Mouse (Mus musculus) lung, embryonic 16.5 days (tissue): ENCODE measurements at regions not wholly inside any gene's neighbourhood (a gene's known extent, or its start where the extent isn't known, plus 50 kb on each side); places are given as distances from the start of the nearest gene placed in this dataset.
"Not testable (repeated sequence)": the region's sequence is repeated elsewhere in the genome, so short reads cannot be mapped to it uniquely, and the experiment has no call there.

ENCODE experiments used
- ATAC-seq: fragments of 200-750 bp; cut with Nextera tagmentation; 2 replicates; pipeline ENCODE4 v1.8.0; 2017; ENCODE audit warnings: low read depth, mild to moderate bottlenecking, moderate library complexity
- H3K27ac ChIP-seq: fragments of 300-500 bp; sonication (generic); 2 replicates; pipeline ENCODE4 v1.5.1; 2014; ENCODE audit warnings: mild to moderate bottlenecking, control low read depth, low read length
- H3K27me3 ChIP-seq: fragments of 300-500 bp; sonication (generic); 2 replicates; pipeline ENCODE4 v1.6.1; 2014; ENCODE audit warnings: low read depth, low read length, mixed read lengths; ENCODE audit not compliant: control insufficient read depth, insufficient read depth
- H3K36me3 ChIP-seq: fragments of 300-500 bp; sonication (generic); 2 replicates; pipeline ENCODE4 v1.6.1; 2014; ENCODE audit warnings: low read length; ENCODE audit not compliant: control insufficient read depth, insufficient read depth
- H3K4me1 ChIP-seq: fragments of 300-500 bp; sonication (generic); replicated peaks from 2 replicates; pipeline ENCODE4 v1.6.1; 2014; ENCODE audit warnings: low read length, mixed read lengths; ENCODE audit not compliant: control insufficient read depth, insufficient read depth
- H3K4me2 ChIP-seq: fragments of 300-500 bp; sonication (generic); 2 replicates; pipeline ENCODE4 v1.6.1; 2014; ENCODE audit warnings: low read depth, low read length, control low read depth
- H3K4me3 ChIP-seq: fragments of 300-500 bp; sonication (generic); 2 replicates; pipeline ENCODE4 v1.5.1; 2014; ENCODE audit warnings: mild to moderate bottlenecking, low read length, control low read depth
- H3K9ac ChIP-seq: fragments of 300-500 bp; sonication (generic); 2 replicates; pipeline ENCODE4 v1.6.1; 2014; ENCODE audit warnings: low read length, control low read depth
- H3K9me3 ChIP-seq: fragments of 300-500 bp; sonication (generic); 2 replicates; pipeline ENCODE4 v1.6.1; 2016; ENCODE audit warnings: low read length; ENCODE audit not compliant: control insufficient read depth
- whole genome bisulfite sequencing: fragments of 180-500 bp; shearing (Covaris S2); extraction: QIAGEN DNeasy Blood & Tissue Kit; methylation state at CpG from one replicate; pipeline ENCODE4 v1.1.7; 2014; 5-methylcytosine and 5-hydroxymethylcytosine counted together

DNA sequence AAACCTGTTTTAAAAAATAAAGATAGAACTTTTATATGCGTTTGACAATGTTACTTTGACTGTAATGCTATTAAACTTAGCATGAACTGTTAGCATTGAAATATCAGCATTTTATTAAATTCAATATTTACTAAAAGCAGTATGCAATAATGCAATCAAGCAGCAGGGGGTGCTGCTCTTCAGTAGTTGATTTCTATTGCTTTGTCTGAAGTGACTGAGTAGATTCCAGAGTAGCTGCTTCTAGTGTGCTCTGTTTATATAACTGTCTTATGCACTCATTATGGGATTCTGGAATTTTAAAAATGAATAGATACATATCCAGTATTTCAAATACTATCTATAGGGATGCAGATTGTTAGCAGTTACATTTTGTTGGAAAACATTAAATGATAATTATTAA lies 146.2 kb downstream of the Gm28710 start:
- H3K4me3 ChIP-seq, result no peak overlapping the region
- no peaks in the 10 kb centered on the region for H3K9me3 ChIP-seq
- H3K27ac ChIP-seq, result no peak overlapping the region
- WGBS, result 37% methylated on average over 1 of the region's 1 CpGs
- H3K4me1 ChIP-seq, result no peaks in the 10 kb centered on the region
- no peaks in the 10 kb centered on the region for H3K27me3 ChIP-seq
- no peak overlapping the region for H3K9ac ChIP-seq
- H3K4me2 ChIP-seq, result no peak overlapping the region
- no peaks in the 10 kb centered on the region for H3K36me3 ChIP-seq
- no peak for ATAC-seq

GRCm38 (mm10) chr5:16947430-16947829 lies 155.8 kb downstream of the Gm28710 start:
- H3K4me1 ChIP-seq, result no peaks in the 10 kb centered on the region
- ATAC-seq, result peak; percentile 52; the same call in 1 of the 2 replicates
- no peaks in the 10 kb centered on the region for H3K36me3 ChIP-seq
- no peak overlapping the region for H3K27ac ChIP-seq
- H3K9ac ChIP-seq, result no peak overlapping the region
- H3K4me3 ChIP-seq, result no peak overlapping the region
- WGBS, result 11% methylated on average over 1 of the region's 1 CpGs
- no peaks in the 10 kb centered on the region for H3K27me3 ChIP-seq
- H3K4me2 ChIP-seq, result no peak overlapping the region
- H3K9me3 ChIP-seq, result no peaks in the 10 kb centered on the region

GRCm38 (mm10) chr5:16967735-16968134 lies 176.1 kb downstream of the Gm28710 start:
- no peak overlapping the region for H3K9ac ChIP-seq
- no peak overlapping the region for H3K4me3 ChIP-seq
- H3K27me3 ChIP-seq, result no peaks in the 10 kb centered on the region
- H3K4me1 ChIP-seq, result no peaks in the 10 kb centered on the region
- WGBS, result 73% methylated on average over 4 of the region's 4 CpGs
- no peaks in the 10 kb centered on the region for H3K9me3 ChIP-seq
- no peak overlapping the region for H3K4me2 ChIP-seq
- ATAC-seq, result no peak
- H3K36me3 ChIP-seq, result no peaks in the 10 kb centered on the region
- H3K27ac ChIP-seq, result no peak overlapping the region

- 59% methylated on average over 1 of the region's 1 CpGs for WGBS
- H3K4me1 ChIP-seq, H3K4me3 ChIP-seq, H3K9me3 ChIP-seq, H3K4me2 ChIP-seq, H3K36me3 ChIP-seq, H3K9ac ChIP-seq, H3K27me3 ChIP-seq, H3K27ac ChIP-seq, ATAC-seq: not testable (repeated sequence)
These were observed 177.2 kb downstream of the Gm28710 start for GRCm38 (mm10) chr5:16968817-16969216.

- no peak overlapping the region for H3K4me2 ChIP-seq
- no peak overlapping the region for H3K27ac ChIP-seq
- no peaks in the 10 kb centered on the region for H3K9me3 ChIP-seq
- no peaks in the 10 kb centered on the region for H3K27me3 ChIP-seq
- no peak overlapping the region for H3K9ac ChIP-seq
- ATAC-seq, result no peak
- WGBS, result 21% methylated on average over 1 of the region's 1 CpGs
- no peak overlapping the region for H3K4me3 ChIP-seq
- no peaks in the 10 kb centered on the region for H3K4me1 ChIP-seq
- H3K36me3 ChIP-seq, result no peaks in the 10 kb centered on the region
These were observed 181.7 kb downstream of the Gm28710 start for GRCm38 (mm10) chr5:16973206-16973896.

GRCm38 (mm10) chr5:16976006-16976405 lies 184.4 kb downstream of the Gm28710 start:
- Histone ChIP-seq H3K9me3 (no peaks in the 10 kb centered on the region), H3K27ac (no peak overlapping the region), H3K36me3 (no peaks in the 10 kb centered on the region), H3K27me3 (no peaks in the 10 kb centered on the region), H3K4me2 (no peak overlapping the region), H3K4me3 (no peak overlapping the region), H3K9ac (no peak overlapping the region), H3K4me1 (no peaks in the 10 kb centered on the region)
- 91% methylated on average over 2 of the region's 2 CpGs for WGBS
- no peak for ATAC-seq

GRCm38 (mm10) chr5:16984877-16985276 lies 193.3 kb downstream of the Gm28710 start:
- WGBS, result 90% methylated on average over 2 of the region's 2 CpGs
- Histone ChIP-seq H3K27me3 (no peaks in the 10 kb centered on the region), H3K4me1 (no peaks in the 10 kb centered on the region), H3K9me3 (no peaks in the 10 kb centered on the region), H3K36me3 (no peaks in the 10 kb centered on the region), H3K27ac (no peak overlapping the region), H3K4me2 (no peak overlapping the region), H3K4me3 (no peak overlapping the region), H3K9ac (no peak overlapping the region)
- no peak for ATAC-seq

- H3K9ac ChIP-seq, result no peak overlapping the region
- no peak overlapping the region for H3K27ac ChIP-seq
- H3K36me3 ChIP-seq, result no peaks in the 10 kb centered on the region
- no peak overlapping the region for H3K4me3 ChIP-seq
- no peaks in the 10 kb centered on the region for H3K9me3 ChIP-seq
- WGBS, result 30% methylated on average over 1 of the region's 1 CpGs
- no peaks in the 10 kb centered on the region for H3K27me3 ChIP-seq
- no peak overlapping the region for H3K4me2 ChIP-seq
- ATAC-seq, result no peak
- no peaks in the 10 kb centered on the region for H3K4me1 ChIP-seq
These were observed 199.9 kb downstream of the Gm28710 start for GRCm38 (mm10) chr5:16991518-16991917.

DNA sequence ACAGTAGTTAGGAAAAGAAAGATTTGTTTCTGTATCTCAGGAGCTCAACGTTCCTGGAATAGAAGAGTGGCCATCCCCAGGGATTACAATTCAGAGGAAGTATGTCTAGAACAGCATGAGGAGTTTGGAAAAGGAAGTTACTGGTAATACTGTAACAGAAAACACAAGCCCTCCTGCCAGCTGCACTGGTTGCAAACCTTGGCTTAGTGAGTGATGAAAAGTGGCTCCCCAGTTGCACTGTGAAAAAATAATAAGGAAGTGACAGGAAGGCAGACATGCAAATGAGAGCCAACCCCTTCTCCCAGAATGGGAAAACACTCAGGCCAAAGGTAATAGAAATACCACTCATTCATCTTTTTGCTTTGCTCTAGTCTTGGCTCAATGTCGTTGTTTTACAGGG lies 207.6 kb downstream of the Gm28710 start:
- WGBS, result 27% methylated on average over 2 of the region's 2 CpGs
- no peak overlapping the region for H3K4me3 ChIP-seq
- no peak for ATAC-seq
- no peak overlapping the region for H3K9ac ChIP-seq
- H3K9me3 ChIP-seq, result no peaks in the 10 kb centered on the region
- H3K36me3 ChIP-seq, result no peaks in the 10 kb centered on the region
- no peak overlapping the region for H3K27ac ChIP-seq
- no peak overlapping the region for H3K4me2 ChIP-seq
- no peaks in the 10 kb centered on the region for H3K4me1 ChIP-seq
- no peaks in the 10 kb centered on the region for H3K27me3 ChIP-seq
